Mouse (Mus musculus): ENCODE data around the gene Crb1. TPM values are rescaled to one million over a fixed set of nuclear protein-coding genes. Genes with fewer than 3 reads are reported as not detected.
A peak's percentile ranks its signal among the peaks of the same experiment; 100 is the strongest.

Gene Crb1
- polyA plus RNA-seq, 2 experiments = 0.04 TPM; not detected in 1

- H3K36me3 ChIP-seq (ENCODE audit: control insufficient read depth, insufficient read depth, low read length) = no peaks in the 10 kb centered on the region
- no peak for DNase-seq (ENCODE audit: low spot score)
- H3K4me1 ChIP-seq (ENCODE audit: control insufficient read depth, insufficient read depth, low read length) = no peaks in the 10 kb centered on the region
- no peak overlapping the region for H3K4me3 ChIP-seq (replicated peaks; ENCODE audit: low read length)
- no peaks in the 10 kb centered on the region for H3K9me3 ChIP-seq (ENCODE audit: control insufficient read depth, low read length)
- no peaks in the 10 kb centered on the region for H3K27me3 ChIP-seq (ENCODE audit: control insufficient read depth, insufficient read depth, low read length)
- no peak overlapping the region for H3K9ac ChIP-seq (ENCODE audit: low read depth, low read length, severe bottlenecking)
- WGBS = 83% methylated on average over 5 of the region's 5 CpGs
- no peak overlapping the region for H3K4me2 ChIP-seq (replicated peaks; ENCODE audit: low read depth, low read length, severe bottlenecking)
- ATAC-seq (ENCODE audit: low FRiP score, low read depth) = no peak
- H3K27ac ChIP-seq (replicated peaks; ENCODE audit: low read depth, low read length) = no peak overlapping the region
- no peak for TF ChIP-seq POLR2A (IDR thresholded peaks at IDR 0.05; ENCODE audit: borderline replicate concordance, extremely low read depth, insufficient read depth, insufficient read length)
Observed at GRCm38 (mm10) chr1:139301830-139302229, 75.1 kb downstream of the Crb1 start.

- Histone ChIP-seq H3K9me3 (ENCODE audit: control insufficient read depth, low read length) (no peaks in the 10 kb centered on the region), H3K27me3 (ENCODE audit: control insufficient read depth, insufficient read depth, low read length) (no peaks in the 10 kb centered on the region), H3K36me3 (ENCODE audit: control insufficient read depth, insufficient read depth, low read length) (no peaks in the 10 kb centered on the region), H3K4me3 (replicated peaks; ENCODE audit: low read length) (no peak overlapping the region), H3K4me1 (ENCODE audit: control insufficient read depth, insufficient read depth, low read length) (no peaks in the 10 kb centered on the region), H3K27ac (replicated peaks; ENCODE audit: low read depth, low read length) (no peak overlapping the region), H3K9ac (ENCODE audit: low read depth, low read length, severe bottlenecking) (no peak overlapping the region), H3K4me2 (replicated peaks; ENCODE audit: low read depth, low read length, severe bottlenecking) (no peak overlapping the region)
- ATAC-seq (ENCODE audit: low FRiP score, low read depth) = no peak
- TF ChIP-seq POLR2A (IDR thresholded peaks at IDR 0.05; ENCODE audit: borderline replicate concordance, extremely low read depth, insufficient read depth, insufficient read length) = no peak
- WGBS = 57% methylated on average over 4 of the region's 4 CpGs
- no peak for DNase-seq (ENCODE audit: low spot score)
Observed at GRCm38 (mm10) chr1:139292023-139292422, 84.9 kb downstream of the Crb1 start.

GRCm38 (mm10) chr1:139291593-139291992 is 85.3 kb downstream of the Crb1 start:
- 61% methylated on average over 1 of the region's 1 CpGs for WGBS
- Histone ChIP-seq H3K9me3 (ENCODE audit: control insufficient read depth, low read length) (no peaks in the 10 kb centered on the region), H3K4me1 (ENCODE audit: control insufficient read depth, insufficient read depth, low read length) (no peaks in the 10 kb centered on the region), H3K4me3 (replicated peaks; ENCODE audit: low read length) (no peak overlapping the region), H3K27ac (replicated peaks; ENCODE audit: low read depth, low read length) (no peak overlapping the region), H3K36me3 (ENCODE audit: control insufficient read depth, insufficient read depth, low read length) (no peaks in the 10 kb centered on the region), H3K4me2 (replicated peaks; ENCODE audit: low read depth, low read length, severe bottlenecking) (no peak overlapping the region), H3K27me3 (ENCODE audit: control insufficient read depth, insufficient read depth, low read length) (no peaks in the 10 kb centered on the region), H3K9ac (ENCODE audit: low read depth, low read length, severe bottlenecking) (no peak overlapping the region)
- TF ChIP-seq POLR2A (IDR thresholded peaks at IDR 0.05; ENCODE audit: borderline replicate concordance, extremely low read depth, insufficient read depth, insufficient read length) = no peak
- DNase-seq (ENCODE audit: low spot score) = no peak
- no peak for ATAC-seq (ENCODE audit: low FRiP score, low read depth)

GRCm38 (mm10) chr1:139276619-139277320 is 100.1 kb downstream of the Crb1 start:
- no peak overlapping the region for H3K9ac ChIP-seq (ENCODE audit: low read depth, low read length, severe bottlenecking)
- ATAC-seq (ENCODE audit: low FRiP score, low read depth) = no peak
- no peak for TF ChIP-seq POLR2A (IDR thresholded peaks at IDR 0.05; ENCODE audit: borderline replicate concordance, extremely low read depth, insufficient read depth, insufficient read length)
- H3K27ac ChIP-seq (replicated peaks; ENCODE audit: low read depth, low read length) = no peak overlapping the region
- no peak overlapping the region for H3K4me2 ChIP-seq (replicated peaks; ENCODE audit: low read depth, low read length, severe bottlenecking)
- DNase-seq (ENCODE audit: low spot score) = no peak
- no peaks in the 10 kb centered on the region for H3K27me3 ChIP-seq (ENCODE audit: control insufficient read depth, insufficient read depth, low read length)
- no peak overlapping the region for H3K4me3 ChIP-seq (replicated peaks; ENCODE audit: low read length)
- 76% methylated on average over 4 of the region's 4 CpGs for WGBS
- no peaks in the 10 kb centered on the region for H3K4me1 ChIP-seq (ENCODE audit: control insufficient read depth, insufficient read depth, low read length)
- no peaks in the 10 kb centered on the region for H3K9me3 ChIP-seq (ENCODE audit: control insufficient read depth, low read length)
- H3K36me3 ChIP-seq (ENCODE audit: control insufficient read depth, insufficient read depth, low read length) = no peaks in the 10 kb centered on the region

GRCm38 (mm10) chr1:139267844-139268243 is 109.1 kb downstream of the Crb1 start:
- H3K9me3 ChIP-seq (ENCODE audit: control insufficient read depth, low read length) = no peaks in the 10 kb centered on the region
- H3K36me3 ChIP-seq (ENCODE audit: control insufficient read depth, insufficient read depth, low read length) = no peaks in the 10 kb centered on the region
- no peak overlapping the region for H3K4me3 ChIP-seq (replicated peaks; ENCODE audit: low read length)
- TF ChIP-seq POLR2A (IDR thresholded peaks at IDR 0.05; ENCODE audit: borderline replicate concordance, extremely low read depth, insufficient read depth, insufficient read length) = no peak
- peak; percentile 94 for DNase-seq (ENCODE audit: low spot score)
- H3K4me1 ChIP-seq (ENCODE audit: control insufficient read depth, insufficient read depth, low read length) = no peaks in the 10 kb centered on the region
- 20% methylated on average over 6 of the region's 6 CpGs for WGBS
- ATAC-seq (ENCODE audit: low FRiP score, low read depth) = no peak
- H3K4me2 ChIP-seq (replicated peaks; ENCODE audit: low read depth, low read length, severe bottlenecking) = no peak overlapping the region
- no peaks in the 10 kb centered on the region for H3K27me3 ChIP-seq (ENCODE audit: control insufficient read depth, insufficient read depth, low read length)
- no peak overlapping the region for H3K27ac ChIP-seq (replicated peaks; ENCODE audit: low read depth, low read length)
- no peak overlapping the region for H3K9ac ChIP-seq (ENCODE audit: low read depth, low read length, severe bottlenecking)

All from limb, embryonic 14.5 days (tissue).